Mouse (Mus musculus): ENCODE results near the gene Cxcl16.

Cxcl16 gene

GRCm38 (mm10) chr11:70412591-70412990 is 47.2 kb downstream of the Cxcl16 start:
- no peak for DNase-seq (ENCODE audit: low read depth, low spot score)

GRCm38 (mm10) chr11:70410297-70410643 is 49.5 kb downstream of the Cxcl16 start:
- DNase-seq (ENCODE audit: low read depth, low spot score): no peak

GRCm38 (mm10) chr11:70409594-70410296 is 50.0 kb downstream of the Cxcl16 start, which contains the start of gene Pelp1:
Gene Pelp1, minus strand, starts transcription at chr11:70410031.
- peak; percentile 98 for DNase-seq (ENCODE audit: low read depth, low spot score)
